Mouse (Mus musculus) embryonic fibroblast, embryonic 13.5 days (primary cell): ENCODE data around the gene Ttc9b.

ENCODE experiments used
- CTCF ChIP-seq: IDR thresholded peaks from 2 replicates; pipeline ENCODE4 v1.5.1; 2011; ENCODE audit warnings: mild to moderate bottlenecking, control low read depth, low read length, moderate library complexity, borderline replicate concordance; ENCODE audit not compliant: insufficient read depth
- POLR2A ChIP-seq: IDR thresholded peaks from 2 replicates; pipeline ENCODE4 v1.6.1; 2011; ENCODE audit warnings: low read depth, mild to moderate bottlenecking, control low read depth, low read length, moderate library complexity

DNA sequence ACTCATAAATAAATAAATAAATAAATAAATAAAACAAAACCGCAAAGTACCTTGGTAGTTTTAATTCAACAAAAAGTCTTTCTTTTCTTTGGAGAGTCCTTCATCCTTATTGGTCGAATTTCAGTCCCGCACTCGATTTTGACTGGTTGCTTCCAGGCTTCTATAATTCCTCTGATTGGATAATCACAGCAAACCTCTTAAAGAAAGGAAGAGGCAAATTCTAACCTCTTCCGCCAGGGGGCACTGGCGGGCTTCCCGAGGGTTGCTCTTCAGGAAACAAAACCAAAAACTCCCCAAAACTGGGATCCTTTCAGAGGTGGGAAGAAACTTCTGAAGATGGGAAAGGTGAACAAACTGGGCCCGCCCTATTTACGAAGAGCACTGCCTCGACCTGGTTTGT, 2.8 kb upstream of the Ttc9b start:
- TF ChIP-seq CTCF (0 out of 2 replicates have a peak, but pooled peaks have one; percentile 18), POLR2A (no peak)
